Mouse (Mus musculus) NIH3T3 (cell line): ENCODE data around the gene Hps5.

Experiments used
- DNase-seq: peaks from one replicate; pipeline ENCODE4 v3.0.0-alpha.2; 2012; ENCODE audit warnings: low read depth

Gene Hps5

GRCm38 (mm10) chr7:46734983-46735382, 60.9 kb downstream of the Hps5 start:
- no peak for DNase-seq

GRCm38 (mm10) chr7:46732458-46732857, 63.4 kb downstream of the Hps5 start, which contains the start of gene Saa4:
Gene Saa4, minus strand, starts transcription at chr7:46732603.
- DNase-seq = no peak

- peak; percentile 6 for DNase-seq
Measured at GRCm38 (mm10) chr7:46727584-46727983, 68.3 kb downstream of the Hps5 start.

GRCm38 (mm10) chr7:46724396-46724795, 71.5 kb downstream of the Hps5 start:
- no peak for DNase-seq

GRCm38 (mm10) chr7:46723849-46724248, 72.0 kb downstream of the Hps5 start:
- no peak for DNase-seq

GRCm38 (mm10) chr7:46723354-46723753, 72.5 kb downstream of the Hps5 start:
- DNase-seq = no peak

- peak; percentile 9 for DNase-seq
Measured at GRCm38 (mm10) chr7:46720460-46720859, 75.4 kb downstream of the Hps5 start.

GRCm38 (mm10) chr7:46719526-46719925, 76.3 kb downstream of the Hps5 start:
- DNase-seq = peak; percentile 85

GRCm38 (mm10) chr7:46718591-46719270, 77.1 kb downstream of the Hps5 start:
- DNase-seq = no peak

GRCm38 (mm10) chr7:46716897-46717296, 79.0 kb downstream of the Hps5 start:
- peak; percentile 72 for DNase-seq

- DNase-seq = no peak
Measured at GRCm38 (mm10) chr7:46715600-46715999, 80.3 kb downstream of the Hps5 start, which contains the start of gene Saa3. Gene Saa3, minus strand, starts transcription at chr7:46715700.

- DNase-seq = peak; percentile 81
Measured at GRCm38 (mm10) chr7:46714518-46714917, 81.3 kb downstream of the Hps5 start.

- DNase-seq = no peak
Measured at GRCm38 (mm10) chr7:46712250-46712649, 83.6 kb downstream of the Hps5 start.
